Mouse (Mus musculus) frontal cortex, postnatal 36 days (tissue): ENCODE data around the gene Snrpg.

Experiments used
- DNase-seq, 2 experiments: peaks; one replicate each; pipeline ENCODE4 v3.0.0; 2022; ENCODE audit warnings: low spot score in 2 of 2

Snrpg gene

DNA sequence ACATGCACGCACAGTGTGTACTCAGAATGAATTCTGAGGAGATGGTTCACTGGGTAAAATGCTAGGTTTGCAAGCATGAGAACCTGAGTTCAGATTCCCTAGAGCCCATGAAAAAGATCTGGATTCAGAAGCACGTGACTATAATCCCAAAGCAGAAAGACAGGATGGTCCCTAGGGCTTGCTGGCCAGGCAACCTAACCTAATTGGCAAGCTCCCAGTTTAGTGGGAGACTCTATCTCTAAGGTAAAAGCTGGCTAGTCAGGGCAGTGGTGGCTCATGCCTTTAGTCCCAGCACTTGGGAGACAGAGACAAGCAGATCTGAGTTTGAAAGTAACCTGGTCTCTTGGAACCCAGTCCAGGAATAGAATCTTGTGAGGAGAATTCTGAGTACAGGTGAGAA, 27.9 kb downstream of the Snrpg start:
- DNase-seq = no peak

DNA sequence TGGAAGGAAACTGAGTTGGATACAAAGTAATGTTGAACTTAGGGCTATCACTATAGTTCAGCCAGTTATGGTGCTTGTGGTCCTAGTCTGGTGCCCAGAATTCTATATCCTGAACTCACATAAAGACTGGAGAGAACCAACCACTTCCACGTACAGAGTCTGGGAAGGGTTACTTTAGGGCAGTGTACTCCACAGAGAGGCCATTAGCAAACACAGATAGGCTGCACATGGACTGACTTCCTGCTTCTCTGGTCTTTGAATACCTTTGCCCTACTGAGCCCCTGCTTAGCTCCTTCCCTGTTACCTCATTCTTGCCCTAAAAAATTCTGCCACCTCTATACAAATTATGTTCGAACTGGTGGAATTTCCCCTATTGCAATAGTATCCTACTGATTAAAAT, 28.9 kb downstream of the Snrpg start:
- DNase-seq = no peak

GRCm38 (mm10) chr6:86400972-86401371, 29.9 kb downstream of the Snrpg start:
- peak; percentile 52 to 65 for DNase-seq

- no peak for DNase-seq
Measured at GRCm38 (mm10) chr6:86402681-86403607, 31.8 kb downstream of the Snrpg start.

GRCm38 (mm10) chr6:86403728-86404099, 32.6 kb downstream of the Snrpg start:
- DNase-seq = peak; percentile 96 to 98

DNA sequence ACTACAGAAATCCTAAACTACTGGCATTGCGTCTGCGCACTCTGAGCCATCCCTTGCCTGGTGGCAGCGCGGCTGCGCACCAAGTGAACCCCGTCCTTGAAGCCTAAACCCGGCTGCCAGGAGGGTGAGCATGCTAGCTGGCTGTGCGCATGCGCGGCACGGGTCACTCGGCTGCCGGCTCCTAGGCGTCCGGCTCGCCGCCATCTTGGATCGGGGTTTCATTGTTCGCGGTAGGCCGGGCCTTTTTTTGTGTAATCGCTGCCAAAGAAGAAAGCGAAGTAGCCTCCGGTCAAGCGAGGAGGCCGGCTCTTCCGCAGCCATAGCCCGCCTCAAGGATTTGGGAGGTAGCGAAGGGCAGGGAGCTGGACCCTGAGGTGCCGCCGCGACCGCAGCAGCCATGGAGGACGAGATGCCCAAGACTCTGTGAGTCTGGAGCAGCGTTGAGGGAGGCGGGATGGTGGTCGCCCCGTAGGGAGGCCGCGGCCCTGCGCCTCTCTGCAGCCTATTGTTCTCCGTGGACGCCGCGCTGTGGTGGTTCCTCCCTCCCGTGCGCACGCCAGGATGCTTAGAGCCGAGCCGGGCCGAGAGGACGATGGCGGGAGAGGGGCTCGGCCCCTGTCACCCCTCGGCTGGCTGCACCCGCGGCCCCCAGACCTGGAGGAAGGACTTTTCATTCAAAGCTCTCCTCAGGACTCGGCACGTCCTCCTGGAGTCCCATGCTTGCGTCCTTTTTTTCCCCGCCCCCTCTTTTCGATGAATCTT, 33.2 kb downstream of the Snrpg start, which contains the start of gene Tia1:
Gene Tia1, plus strand, starts transcription at position 120 of the 762 bp plus-strand sequence.
- DNase-seq = peak; percentile 95 to 97

GRCm38 (mm10) chr6:86404996-86405395, 33.9 kb downstream of the Snrpg start:
- no peak for DNase-seq

- DNase-seq = no peak
Measured at GRCm38 (mm10) chr6:86406306-86406705, 35.2 kb downstream of the Snrpg start.

DNA sequence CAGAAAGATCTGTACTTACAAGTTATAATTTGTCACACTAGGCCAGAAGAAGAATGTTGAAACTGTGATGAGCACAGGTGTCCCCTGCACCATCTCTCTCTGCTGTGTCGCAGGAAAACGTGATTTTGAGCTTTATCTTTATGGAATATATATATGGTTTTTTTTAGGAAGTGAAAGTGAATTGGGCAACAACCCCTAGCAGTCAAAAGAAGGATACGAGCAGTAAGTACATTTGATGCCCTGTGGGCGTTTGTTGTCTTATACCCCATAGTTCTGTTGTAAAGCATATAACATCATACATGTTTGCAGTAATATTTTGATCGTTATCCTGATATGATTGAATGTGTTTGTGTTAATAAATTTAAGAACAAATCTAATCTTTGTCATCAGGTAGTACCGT, 47.6 kb downstream of the Snrpg start:
- no peak for DNase-seq

DNA sequence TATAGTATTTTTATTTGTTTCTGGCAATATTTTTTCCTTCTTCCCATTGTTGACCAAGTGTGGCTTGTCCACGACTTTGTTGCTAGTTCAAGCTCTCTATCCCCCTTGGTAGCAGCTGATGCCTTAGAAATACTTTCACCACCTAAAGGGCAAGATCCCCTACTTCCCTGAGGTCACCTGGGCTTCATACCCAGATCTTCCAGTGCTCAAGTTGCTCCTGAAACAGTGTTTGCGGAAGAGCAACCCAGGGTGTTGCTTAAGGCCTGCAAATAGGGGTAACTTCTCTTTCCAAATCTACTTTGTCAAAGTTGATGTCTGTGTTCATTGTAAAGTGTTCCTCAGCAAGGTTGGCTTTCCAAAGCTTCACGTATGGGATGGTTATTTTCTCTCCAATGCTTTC, 48.1 kb downstream of the Snrpg start:
- DNase-seq = no peak

DNA sequence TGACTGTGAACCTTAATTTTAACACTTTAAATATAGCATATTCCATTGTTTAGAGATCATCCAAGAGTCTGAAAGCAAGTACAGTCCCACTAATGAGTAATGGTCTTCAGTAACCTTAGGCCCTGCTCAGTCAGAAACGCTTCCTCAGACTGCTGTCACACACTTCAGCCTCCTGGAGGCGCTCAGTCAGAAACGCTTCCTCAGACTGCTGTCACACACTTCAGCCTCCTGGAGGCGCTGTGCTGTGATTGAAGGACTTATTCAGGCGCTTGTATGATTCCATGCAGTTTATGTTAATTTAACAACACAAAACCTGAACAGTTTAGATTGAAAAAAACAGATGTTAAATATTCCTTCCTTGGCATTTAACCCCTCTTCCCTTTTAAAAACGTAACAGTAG, 49.4 kb downstream of the Snrpg start:
- no peak for DNase-seq

- DNase-seq = no peak
Measured at GRCm38 (mm10) chr6:86426358-86426757, 55.3 kb downstream of the Snrpg start, which contains the start of gene Gm44790. TSS of gene Gm44790 (plus strand) at chr6:86426658.
